Mouse (Mus musculus) testis, adult 2 months (tissue): Measurements from ENCODE around the gene Ssbp3.

Experiments
- CTCF ChIP-seq: fragments of 200-500 bp; IDR thresholded peaks from 2 replicates; pipeline ENCODE4 v1.5.1; 2012; ENCODE audit warnings: low read depth, mild to moderate bottlenecking, inconsistent platforms, low read length, moderate library complexity; ENCODE audit not compliant: control insufficient read depth, insufficient read depth, insufficient replicate concordance
- POLR2A ChIP-seq: fragments of 200-500 bp; IDR thresholded peaks from 2 replicates; pipeline ENCODE4 v1.6.1; 2012; ENCODE audit warnings: low read depth, mild to moderate bottlenecking, inconsistent platforms, low read length, moderate library complexity; ENCODE audit not compliant: control insufficient read depth

- TF ChIP-seq CTCF, result no peak
- no peak for TF ChIP-seq POLR2A
Observed at GRCm38 (mm10) chr4:107012005-107012478, 101.5 kb downstream of the Ssbp3 start.
